Mouse (Mus musculus): ENCODE measurements at regions not wholly inside any gene's neighbourhood (a gene's known extent, or its start where the extent isn't known, plus 50 kb on each side); places are given as distances from the start of the nearest gene placed in this dataset.

- peaks cover 28% of the 10 kb centered on the region for H3K4me1 ChIP-seq (replicated peaks; ENCODE audit: control insufficient read depth, insufficient read depth, low read length)
- H3K36me3 ChIP-seq (ENCODE audit: control insufficient read depth, insufficient read depth): no peaks in the 10 kb centered on the region
- peak overlapping the region; percentile 37; the same call in 1 of the 2 replicates for H3K27ac ChIP-seq (ENCODE audit: low read length)
- no peaks in the 10 kb centered on the region for H3K9me3 ChIP-seq (ENCODE audit: control insufficient read depth, low read length)
- H3K27me3 ChIP-seq (replicated peaks; ENCODE audit: control insufficient read depth, insufficient read depth, low read length): no peaks in the 10 kb centered on the region
- no peak overlapping the region for H3K4me2 ChIP-seq (ENCODE audit: low read length)
- peak; percentile 87 for ATAC-seq
- H3K9ac ChIP-seq (replicated peaks; ENCODE audit: low read depth, low read length): no peak overlapping the region
- H3K4me3 ChIP-seq (replicated peaks; ENCODE audit: low read length): no peak overlapping the region
These were observed 312.4 kb upstream of the Rbfox1 start for GRCm38 (mm10) chr16:5572780-5573179.

- no peaks in the 10 kb centered on the region for H3K36me3 ChIP-seq (ENCODE audit: control insufficient read depth, insufficient read depth)
- no peak overlapping the region for H3K4me3 ChIP-seq (replicated peaks; ENCODE audit: low read length)
- 98% methylated on average over 4 of the region's 4 CpGs for WGBS
- no peak overlapping the region for H3K9ac ChIP-seq (replicated peaks; ENCODE audit: low read depth, low read length)
- H3K27ac ChIP-seq (ENCODE audit: low read length): no peak overlapping the region
- ATAC-seq: no peak
- H3K9me3 ChIP-seq (ENCODE audit: control insufficient read depth, low read length): no peaks in the 10 kb centered on the region
- H3K4me1 ChIP-seq (replicated peaks; ENCODE audit: control insufficient read depth, insufficient read depth, low read length): peaks cover 28% of the 10 kb centered on the region
- H3K4me2 ChIP-seq (ENCODE audit: low read length): no peak overlapping the region
- no peaks in the 10 kb centered on the region for H3K27me3 ChIP-seq (replicated peaks; ENCODE audit: control insufficient read depth, insufficient read depth, low read length)
These were observed 314.5 kb upstream of the Rbfox1 start for GRCm38 (mm10) chr16:5570619-5571018.

DNA sequence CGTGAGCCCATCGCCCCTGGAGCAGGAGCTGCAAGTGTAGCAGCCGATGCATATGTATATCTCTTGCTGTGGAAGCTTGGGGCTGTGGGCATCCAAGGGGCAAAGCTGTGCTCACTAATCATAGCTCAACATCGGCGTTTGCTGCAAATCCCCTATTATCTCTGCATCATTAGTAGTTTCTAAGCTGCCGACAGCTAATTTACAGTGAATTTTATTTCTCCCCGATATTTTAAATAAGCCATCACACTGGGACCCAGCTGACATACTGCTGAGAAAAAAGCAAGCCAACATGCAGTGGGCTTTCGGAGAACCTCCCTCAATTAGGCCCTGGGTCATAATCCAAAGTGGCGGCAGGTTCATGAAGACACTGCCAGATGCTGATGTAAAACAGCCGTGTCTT is 313.3 kb upstream of the Eef2kmt start:
- Histone ChIP-seq H3K4me2 (ENCODE audit: low read length) (no peak overlapping the region), H3K9me3 (ENCODE audit: control insufficient read depth, low read length) (no peaks in the 10 kb centered on the region), H3K4me3 (replicated peaks; ENCODE audit: low read length) (no peak overlapping the region), H3K9ac (replicated peaks; ENCODE audit: low read depth, low read length) (no peak overlapping the region), H3K36me3 (ENCODE audit: control insufficient read depth, insufficient read depth) (no peaks in the 10 kb centered on the region), H3K4me1 (replicated peaks; ENCODE audit: control insufficient read depth, insufficient read depth, low read length) (peaks cover 27% of the 10 kb centered on the region), H3K27ac (ENCODE audit: low read length) (no peak overlapping the region), H3K27me3 (replicated peaks; ENCODE audit: control insufficient read depth, insufficient read depth, low read length) (no peaks in the 10 kb centered on the region)
- WGBS: 27% methylated on average over 10 of the region's 10 CpGs
- no peak for ATAC-seq

- Histone ChIP-seq H3K9ac (replicated peaks; ENCODE audit: low read depth, low read length) (no peak overlapping the region), H3K27me3 (replicated peaks; ENCODE audit: control insufficient read depth, insufficient read depth, low read length) (no peaks in the 10 kb centered on the region), H3K4me3 (replicated peaks; ENCODE audit: low read length) (no peak overlapping the region), H3K4me2 (ENCODE audit: low read length) (no peak overlapping the region), H3K36me3 (ENCODE audit: control insufficient read depth, insufficient read depth) (no peaks in the 10 kb centered on the region), H3K27ac (ENCODE audit: low read length) (no peak overlapping the region), H3K4me1 (replicated peaks; ENCODE audit: control insufficient read depth, insufficient read depth, low read length) (no peaks in the 10 kb centered on the region), H3K9me3 (ENCODE audit: control insufficient read depth, low read length) (no peaks in the 10 kb centered on the region)
- 70% methylated on average over 6 of the region's 6 CpGs for WGBS
- ATAC-seq: no peak
These were observed 293.2 kb upstream of the Eef2kmt start for GRCm38 (mm10) chr16:5549026-5549425.

DNA sequence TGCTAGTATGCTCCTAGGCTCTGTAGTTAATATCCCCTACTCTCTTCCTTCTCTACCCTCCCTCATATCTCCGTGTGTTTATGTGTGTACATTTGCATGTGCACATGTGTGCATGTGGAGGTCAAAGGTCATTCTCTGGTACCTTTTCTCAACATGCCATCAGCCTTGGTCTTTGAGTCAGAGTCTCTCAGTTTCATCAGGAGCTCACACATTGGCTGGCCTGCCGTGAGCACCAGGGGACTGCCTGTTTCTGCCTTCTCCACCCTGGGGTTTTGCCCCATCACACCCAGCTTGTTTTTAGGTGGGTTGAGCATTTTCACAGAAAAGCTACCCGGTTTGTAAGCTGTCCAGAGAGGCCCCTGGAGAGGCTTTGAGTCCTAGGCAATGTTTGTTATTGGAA is 292.8 kb upstream of the Eef2kmt start:
- Histone ChIP-seq H3K27ac (ENCODE audit: low read length) (no peak overlapping the region), H3K27me3 (replicated peaks; ENCODE audit: control insufficient read depth, insufficient read depth, low read length) (no peaks in the 10 kb centered on the region), H3K4me2 (ENCODE audit: low read length) (no peak overlapping the region), H3K4me3 (replicated peaks; ENCODE audit: low read length) (no peak overlapping the region), H3K4me1 (replicated peaks; ENCODE audit: control insufficient read depth, insufficient read depth, low read length) (no peaks in the 10 kb centered on the region), H3K36me3 (ENCODE audit: control insufficient read depth, insufficient read depth) (no peaks in the 10 kb centered on the region), H3K9me3 (ENCODE audit: control insufficient read depth, low read length) (no peaks in the 10 kb centered on the region), H3K9ac (replicated peaks; ENCODE audit: low read depth, low read length) (no peak overlapping the region)
- 77% methylated on average over 3 of the region's 3 CpGs for WGBS
- no peak for ATAC-seq

DNA sequence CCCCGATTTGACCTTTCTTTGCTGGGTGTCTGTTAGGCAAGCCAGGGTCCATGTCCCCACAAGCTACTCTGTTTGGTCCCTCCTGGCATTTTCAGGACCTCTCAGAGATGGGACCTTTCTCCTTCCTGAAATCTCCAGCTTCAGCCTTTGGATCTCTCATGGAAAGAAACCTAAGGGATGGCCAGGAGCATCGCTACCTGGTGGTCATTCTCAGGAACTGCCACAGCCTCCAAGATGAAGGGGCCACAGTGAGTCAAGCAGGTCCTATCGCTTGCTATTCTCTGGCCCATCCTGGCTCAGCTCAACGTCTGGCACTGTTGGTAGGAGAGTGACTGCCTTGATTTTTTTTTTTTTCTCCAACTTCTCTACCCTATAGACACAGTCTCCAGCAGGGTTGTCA is 291.0 kb upstream of the Eef2kmt start:
- Histone ChIP-seq H3K9ac (replicated peaks; ENCODE audit: low read depth, low read length) (no peak overlapping the region), H3K4me2 (ENCODE audit: low read length) (no peak overlapping the region), H3K4me3 (replicated peaks; ENCODE audit: low read length) (no peak overlapping the region), H3K4me1 (replicated peaks; ENCODE audit: control insufficient read depth, insufficient read depth, low read length) (no peaks in the 10 kb centered on the region), H3K9me3 (ENCODE audit: control insufficient read depth, low read length) (no peaks in the 10 kb centered on the region), H3K27me3 (replicated peaks; ENCODE audit: control insufficient read depth, insufficient read depth, low read length) (no peaks in the 10 kb centered on the region), H3K36me3 (ENCODE audit: control insufficient read depth, insufficient read depth) (no peaks in the 10 kb centered on the region), H3K27ac (ENCODE audit: low read length) (no peak overlapping the region)
- no peak for ATAC-seq
- WGBS: 44% methylated on average over 4 of the region's 4 CpGs

- no peak overlapping the region for H3K4me2 ChIP-seq (ENCODE audit: low read length)
- 33% methylated on average over 8 of the region's 8 CpGs for WGBS
These were observed 290.0 kb upstream of the Eef2kmt start for GRCm38 (mm10) chr16:5545801-5546200.

GRCm38 (mm10) chr16:5544436-5544835 is 288.7 kb upstream of the Eef2kmt start:
- H3K36me3 ChIP-seq (ENCODE audit: control insufficient read depth, insufficient read depth): no peaks in the 10 kb centered on the region
- H3K4me2 ChIP-seq (ENCODE audit: low read length): no peak overlapping the region
- no peaks in the 10 kb centered on the region for H3K9me3 ChIP-seq (ENCODE audit: control insufficient read depth, low read length)
- H3K27me3 ChIP-seq (replicated peaks; ENCODE audit: control insufficient read depth, insufficient read depth, low read length): no peaks in the 10 kb centered on the region
- WGBS: 80% methylated on average over 2 of the region's 2 CpGs
- ATAC-seq: no peak
- no peak overlapping the region for H3K9ac ChIP-seq (replicated peaks; ENCODE audit: low read depth, low read length)
- no peaks in the 10 kb centered on the region for H3K4me1 ChIP-seq (replicated peaks; ENCODE audit: control insufficient read depth, insufficient read depth, low read length)
- H3K4me3 ChIP-seq (replicated peaks; ENCODE audit: low read length): no peak overlapping the region
- H3K27ac ChIP-seq (ENCODE audit: low read length): no peak overlapping the region

More at GRCm38 (mm10) chr16:5545801-5546200, 290.0 kb upstream of the Eef2kmt start:
- no peak overlapping the region for H3K9ac ChIP-seq (replicated peaks; ENCODE audit: low read depth, low read length)
- no peak overlapping the region for H3K27ac ChIP-seq (ENCODE audit: low read length)
- H3K9me3 ChIP-seq (ENCODE audit: control insufficient read depth, low read length): no peaks in the 10 kb centered on the region
- H3K36me3 ChIP-seq (ENCODE audit: control insufficient read depth, insufficient read depth): no peaks in the 10 kb centered on the region
- no peak for ATAC-seq
- no peaks in the 10 kb centered on the region for H3K4me1 ChIP-seq (replicated peaks; ENCODE audit: control insufficient read depth, insufficient read depth, low read length)
- no peaks in the 10 kb centered on the region for H3K27me3 ChIP-seq (replicated peaks; ENCODE audit: control insufficient read depth, insufficient read depth, low read length)
- no peak overlapping the region for H3K4me3 ChIP-seq (replicated peaks; ENCODE audit: low read length)

DNA sequence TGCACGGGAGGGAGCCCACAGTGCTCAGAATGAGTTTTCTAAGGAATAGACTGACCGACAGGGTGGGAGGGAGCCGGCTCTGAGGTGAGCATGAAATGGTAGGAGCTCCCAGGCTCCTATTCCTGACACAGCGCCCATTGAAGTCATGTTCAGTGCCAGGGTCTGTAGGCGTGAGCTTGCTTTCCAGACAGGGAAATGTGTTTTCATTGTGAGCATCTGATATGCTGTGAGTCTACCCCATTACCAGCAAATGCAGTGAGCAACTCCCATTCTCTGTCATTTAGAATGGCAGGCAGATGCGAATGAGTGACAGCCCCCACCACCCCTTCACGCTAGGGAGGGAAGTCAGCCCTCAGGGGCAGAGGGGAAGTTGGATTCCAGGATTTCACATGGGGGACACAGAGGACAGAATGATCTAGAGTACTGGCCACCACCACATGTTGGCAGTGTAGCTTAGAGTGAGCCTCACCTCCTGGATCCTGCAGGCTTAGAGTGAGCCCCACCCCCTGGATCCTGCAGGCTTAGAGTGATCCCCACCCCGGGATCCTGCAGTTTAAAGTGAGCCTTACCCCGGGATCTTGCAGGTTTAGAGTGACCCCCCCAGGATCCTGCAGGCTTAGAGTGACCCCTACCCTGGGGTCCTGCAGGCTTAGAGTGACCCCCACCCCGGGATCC is 283.2 kb upstream of the Eef2kmt start:
- WGBS: 48% methylated on average over 10 of the region's 10 CpGs

More for the DNA sequence above, 283.2 kb upstream of the Eef2kmt start:
- ATAC-seq: peak; percentile 37
- Histone ChIP-seq H3K4me1 (replicated peaks; ENCODE audit: control insufficient read depth, insufficient read depth, low read length) (peaks cover 16% of the 10 kb centered on the region), H3K9me3 (ENCODE audit: control insufficient read depth, low read length) (no peaks in the 10 kb centered on the region), H3K36me3 (ENCODE audit: control insufficient read depth, insufficient read depth) (no peaks in the 10 kb centered on the region), H3K9ac (replicated peaks; ENCODE audit: low read depth, low read length) (0 out of 2 replicates have a peak overlapping the region, but pooled peaks have one; percentile 16), H3K4me3 (replicated peaks; ENCODE audit: low read length) (no peak overlapping the region), H3K27me3 (replicated peaks; ENCODE audit: control insufficient read depth, insufficient read depth, low read length) (no peaks in the 10 kb centered on the region), H3K27ac (ENCODE audit: low read length) (peak overlapping the region; percentile 43; the same call in 1 of the 2 replicates), H3K4me2 (ENCODE audit: low read length) (no peak overlapping the region)
